Mouse (Mus musculus) cerebellum, postnatal 25 days (tissue): ENCODE data around the gene Tle2.

ENCODE experiments used
- DNase-seq, 2 experiments: peaks; one replicate each; pipeline ENCODE4 v3.0.0; 2021; ENCODE audit warnings: mixed read lengths in 2 of 2

Gene Tle2

DNA sequence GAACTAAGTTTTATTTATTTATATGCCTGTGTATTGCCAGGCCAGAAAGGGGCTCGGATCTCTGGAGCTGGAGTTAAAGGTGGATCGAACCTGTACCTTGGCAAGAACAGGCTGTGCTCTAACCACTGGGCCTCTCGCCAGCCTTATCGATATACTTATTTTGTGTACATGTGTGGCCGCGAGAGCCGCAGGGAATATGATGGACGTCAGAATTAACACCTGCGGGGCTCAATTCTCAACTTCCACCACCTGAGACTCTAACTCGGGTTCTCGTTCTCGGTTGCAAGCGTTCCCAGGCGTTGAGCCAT, 31.3 kb downstream of the Tle2 start:
- no peak for DNase-seq

GRCm38 (mm10) chr10:81605974-81606751, 31.8 kb downstream of the Tle2 start, which contains the start of gene BC025920:
TSS of gene BC025920 (plus strand) at chr10:81606270.
- DNase-seq = peak; percentile 91 to 96

DNA sequence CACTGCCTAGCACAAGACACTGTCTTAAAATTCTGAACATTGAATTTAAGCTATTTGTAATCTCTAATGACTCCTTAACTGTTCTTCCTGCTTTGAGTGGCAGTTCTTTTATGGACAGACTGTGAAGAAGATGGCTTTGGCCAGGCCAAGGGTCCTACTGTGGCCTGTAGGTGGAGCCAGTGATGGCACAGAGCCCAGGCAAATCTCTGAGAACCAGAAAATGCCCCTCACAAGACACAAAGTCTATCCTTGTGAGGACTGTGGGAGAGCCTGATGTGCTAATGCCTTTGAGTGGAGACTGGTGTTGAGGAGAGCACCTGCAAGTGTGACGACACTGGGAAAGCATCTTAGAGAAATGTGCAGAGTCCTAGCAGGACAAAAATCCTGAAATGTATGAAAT, 33.9 kb downstream of the Tle2 start:
- peak in 1 of 2 experiments; percentile 41 for DNase-seq

GRCm38 (mm10) chr10:81612779-81613178, 38.4 kb downstream of the Tle2 start:
- DNase-seq = no peak

DNA sequence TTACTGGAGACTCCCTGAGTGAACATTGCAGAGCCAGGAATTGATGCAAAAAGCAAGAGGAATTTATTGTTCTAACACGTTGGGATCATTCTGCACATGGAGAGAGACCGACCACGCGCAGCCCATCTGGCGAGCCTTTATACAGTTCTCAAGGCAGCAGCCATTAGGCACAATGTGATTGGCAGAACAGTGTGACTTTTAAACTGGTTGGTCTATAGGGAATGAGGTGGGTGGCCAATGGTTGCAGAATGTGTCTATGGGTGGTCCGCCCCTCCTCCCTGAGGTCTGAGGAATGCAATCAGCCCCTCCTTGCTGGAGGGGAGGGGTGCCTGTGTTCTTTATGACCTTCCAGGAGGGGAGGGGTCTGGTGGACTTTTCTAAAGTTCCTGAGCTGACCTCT, 41.1 kb downstream of the Tle2 start:
- DNase-seq = no peak

GRCm38 (mm10) chr10:81619976-81620375, 45.6 kb downstream of the Tle2 start:
- DNase-seq = no peak

DNA sequence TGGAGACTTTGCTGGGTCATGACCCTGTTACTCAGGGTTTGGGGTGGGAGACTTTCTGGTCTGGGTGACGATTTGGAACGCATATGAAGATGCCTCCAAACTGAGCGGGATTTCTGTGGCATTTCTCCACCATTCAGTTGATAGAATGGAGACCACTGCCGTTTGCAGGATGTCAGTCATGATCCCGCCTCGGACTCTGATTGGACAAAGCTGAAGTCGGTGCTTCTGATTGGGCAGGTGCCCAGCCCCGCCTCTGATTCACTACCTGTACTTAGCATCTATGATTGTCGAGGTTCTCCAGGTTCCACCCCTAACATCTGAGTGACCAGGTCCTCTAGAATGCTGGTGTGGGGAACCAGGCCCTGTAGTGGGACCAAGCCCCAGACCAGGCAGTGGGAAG, 46.4 kb downstream of the Tle2 start:
- DNase-seq = no peak

DNA sequence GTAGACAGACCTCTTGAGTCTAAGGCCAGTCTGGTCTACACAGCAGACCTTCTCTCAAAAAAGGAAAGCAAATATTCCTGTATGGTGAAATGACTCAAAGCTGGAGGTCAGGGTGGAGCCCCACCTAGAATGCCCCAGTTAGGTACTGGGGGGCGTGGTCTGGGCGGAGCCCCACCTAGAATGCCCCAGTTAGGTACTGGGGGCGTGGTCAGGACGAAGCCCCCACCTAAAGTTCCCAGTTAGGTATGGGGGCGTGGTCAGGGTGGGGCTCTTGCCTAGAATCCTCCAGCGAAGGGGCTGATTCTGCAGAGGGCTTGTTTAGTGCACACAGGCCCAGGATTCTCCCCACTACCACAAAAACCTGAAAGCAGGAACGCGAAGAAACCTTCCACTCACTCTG, 49.1 kb downstream of the Tle2 start:
- DNase-seq = no peak

DNA sequence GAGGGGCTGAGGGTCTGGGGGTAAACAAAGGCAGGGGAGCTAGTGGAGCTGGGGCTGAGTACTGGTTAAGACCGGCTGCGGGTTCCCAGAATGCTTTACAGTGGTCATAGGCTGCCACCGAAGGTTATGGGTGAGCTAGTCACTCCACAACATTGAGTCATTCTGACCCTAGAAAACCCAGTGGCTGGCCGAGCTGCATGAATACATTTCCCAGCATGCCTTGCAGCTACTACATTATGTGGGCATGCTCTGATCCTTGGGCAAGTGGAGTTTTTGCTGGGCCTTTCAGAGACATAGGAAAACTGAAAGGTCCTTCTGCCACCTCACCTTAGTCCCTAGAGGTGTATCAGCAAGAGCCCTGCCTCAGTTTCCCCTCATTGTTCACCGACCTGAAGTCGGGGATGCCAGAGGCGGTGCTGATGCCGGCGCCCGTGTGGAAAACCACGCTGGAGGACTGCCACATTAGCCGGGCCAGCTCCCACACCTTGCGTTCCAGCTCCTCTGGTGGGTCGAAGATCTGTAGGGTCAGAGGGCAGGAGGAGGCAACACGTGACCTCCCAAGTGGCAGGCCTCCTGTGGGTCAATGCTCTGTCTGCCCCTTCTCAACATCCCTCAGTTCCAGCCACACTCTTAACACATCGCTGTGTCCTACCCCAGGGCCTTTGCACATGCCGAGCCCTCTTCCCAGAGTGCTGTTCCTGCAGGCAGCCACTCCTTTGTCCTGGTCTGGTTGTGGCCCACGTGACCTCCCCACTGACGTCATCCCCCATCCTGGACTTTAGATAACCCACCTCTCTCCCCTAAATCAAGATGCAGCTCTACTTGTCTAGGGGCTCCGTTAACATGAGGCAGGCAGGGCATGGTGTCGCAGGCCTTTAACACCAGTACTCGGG, 52.0 kb downstream of the Tle2 start:
- DNase-seq = peak in 1 of 2 experiments; percentile 36

- peak; percentile 92 to 95 for DNase-seq
These were observed 52.9 kb downstream of the Tle2 start, which contains the start of gene Sirt6 for GRCm38 (mm10) chr10:81626994-81627835. TSS of gene Sirt6 (minus strand) at chr10:81627797.

DNA sequence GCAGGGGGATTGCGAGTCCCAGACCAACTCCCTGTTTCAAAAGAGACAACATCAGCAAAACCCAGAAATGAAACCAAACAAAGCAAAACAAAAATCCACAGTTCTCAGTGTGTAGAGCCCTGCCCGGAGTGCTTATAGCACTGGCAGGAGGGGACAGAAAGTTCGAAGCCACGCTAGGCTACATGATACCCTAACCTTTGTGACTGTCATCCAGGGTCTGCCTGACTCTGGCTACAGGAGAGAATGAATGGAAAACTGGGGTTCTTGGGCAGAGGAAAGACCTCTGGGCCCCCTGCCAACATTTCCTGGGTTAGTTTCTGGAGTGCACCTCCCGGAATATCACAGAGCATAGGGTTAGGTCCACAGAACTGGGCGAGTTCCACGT, 53.5 kb downstream of the Tle2 start:
- DNase-seq = peak in 1 of 2 experiments; percentile 63

DNA sequence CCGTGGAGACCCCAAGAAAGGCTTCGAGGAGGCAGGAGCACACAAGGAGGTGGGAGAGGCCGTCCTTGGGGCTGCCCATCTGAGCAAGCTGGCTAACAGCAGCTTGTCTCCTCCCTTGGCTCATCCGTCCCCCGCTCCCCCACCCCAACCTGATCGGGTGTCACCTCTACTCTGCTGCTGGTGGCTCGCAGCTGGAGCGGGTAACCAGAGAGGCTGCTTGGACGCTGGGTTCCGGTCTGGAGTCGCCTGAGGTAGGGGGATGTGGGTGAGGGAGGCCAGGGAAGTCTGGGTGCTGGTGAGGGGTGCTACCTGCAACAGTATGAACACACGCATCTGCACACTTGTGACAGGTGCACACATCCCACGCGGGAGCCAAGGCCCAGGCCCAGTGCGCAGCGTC, 54.0 kb downstream of the Tle2 start, which contains the start of gene Ankrd24:
TSS of gene Ankrd24 (plus strand) at position 151 of the 400 bp plus-strand sequence.
- no peak for DNase-seq

- DNase-seq = peak; percentile 77 to 87
These were observed 59.1 kb downstream of the Tle2 start for GRCm38 (mm10) chr10:81633253-81634099.

- peak in 1 of 2 experiments; percentile 3 for DNase-seq
These were observed 62.0 kb downstream of the Tle2 start for GRCm38 (mm10) chr10:81636338-81636737.

- peak in 1 of 2 experiments; percentile 3 for DNase-seq
These were observed 63.7 kb downstream of the Tle2 start for GRCm38 (mm10) chr10:81638101-81638500.
